Mouse (Mus musculus): Measurements from ENCODE around the gene Flot1. TPM values are rescaled to one million over a fixed set of nuclear protein-coding genes. Genes with fewer than 3 reads are reported as not detected.
A peak's percentile ranks its signal among the peaks of the same experiment; 100 is the strongest.

Flot1 gene
- polyA plus RNA-seq, 1 experiment from 2014 or later = 41.0 TPM

GRCm38 (mm10) chr17:35782398-35782797, 40.6 kb upstream of the Flot1 start:
- H3K4me1 ChIP-seq (replicated peaks; ENCODE audit: control insufficient read depth, insufficient read depth) = peaks cover 8% of the 10 kb centered on the region; the same call in 1 of the 2 replicates
- no peak overlapping the region for H3K4me2 ChIP-seq (replicated peaks; ENCODE audit: low read depth)
- no peak for ATAC-seq (ENCODE audit: low FRiP score, low TSS enrichment)
- H3K4me3 ChIP-seq (ENCODE audit: low read depth, low read length) = no peak overlapping the region
- DNase-seq (ENCODE audit: low spot score) = no peak
- H3K9ac ChIP-seq (ENCODE audit: low read length) = no peak overlapping the region
- no peaks in the 10 kb centered on the region for H3K9me3 ChIP-seq (ENCODE audit: control insufficient read depth, low read length)
- TF ChIP-seq EP300 (optimal IDR thresholded peaks at IDR 0.05) (no peak), CTCF (IDR thresholded peaks at IDR 0.05; ENCODE audit: low read depth) (peak; percentile 53)
- H3K27ac ChIP-seq (replicated peaks) = no peak overlapping the region
- WGBS = 76% methylated on average over 2 of the region's 2 CpGs
- no peaks in the 10 kb centered on the region for H3K27me3 ChIP-seq (ENCODE audit: control insufficient read depth, insufficient read depth, low read length)
- H3K36me3 ChIP-seq (ENCODE audit: control insufficient read depth, insufficient read depth, low read length) = no peaks in the 10 kb centered on the region

- H3K4me3 ChIP-seq (ENCODE audit: low read depth, low read length) = no peak overlapping the region
- no peak overlapping the region for H3K27ac ChIP-seq (replicated peaks)
- no peaks in the 10 kb centered on the region for H3K9me3 ChIP-seq (ENCODE audit: control insufficient read depth, low read length)
- DNase-seq (ENCODE audit: low spot score) (no peak), ATAC-seq (ENCODE audit: low FRiP score, low TSS enrichment) (no peak)
- WGBS = 82% methylated on average over 5 of the region's 5 CpGs
- H3K4me1 ChIP-seq (replicated peaks; ENCODE audit: control insufficient read depth, insufficient read depth) = peaks cover 8% of the 10 kb centered on the region; the same call in 1 of the 2 replicates
- no peak overlapping the region for H3K4me2 ChIP-seq (replicated peaks; ENCODE audit: low read depth)
- H3K27me3 ChIP-seq (ENCODE audit: control insufficient read depth, insufficient read depth, low read length) = no peaks in the 10 kb centered on the region
- TF ChIP-seq EP300 (optimal IDR thresholded peaks at IDR 0.05) = no peak
- no peak overlapping the region for H3K9ac ChIP-seq (ENCODE audit: low read length)
- H3K36me3 ChIP-seq (ENCODE audit: control insufficient read depth, insufficient read depth, low read length) = no peaks in the 10 kb centered on the region
These were observed 40.1 kb upstream of the Flot1 start for GRCm38 (mm10) chr17:35782924-35783323.

- Histone ChIP-seq H3K9ac (ENCODE audit: low read length) (no peak overlapping the region), H3K27ac (replicated peaks) (no peak overlapping the region), H3K4me3 (ENCODE audit: low read depth, low read length) (no peak overlapping the region), H3K4me1 (replicated peaks; ENCODE audit: control insufficient read depth, insufficient read depth) (peaks cover 8% of the 10 kb centered on the region; the same call in 1 of the 2 replicates), H3K9me3 (ENCODE audit: control insufficient read depth, low read length) (no peaks in the 10 kb centered on the region), H3K36me3 (ENCODE audit: control insufficient read depth, insufficient read depth, low read length) (no peaks in the 10 kb centered on the region), H3K27me3 (ENCODE audit: control insufficient read depth, insufficient read depth, low read length) (no peaks in the 10 kb centered on the region), H3K4me2 (replicated peaks; ENCODE audit: low read depth) (no peak overlapping the region)
- peak; percentile 60 for ATAC-seq (ENCODE audit: low FRiP score, low TSS enrichment)
- WGBS = 74% methylated on average over 6 of the region's 6 CpGs
- TF ChIP-seq CTCF (IDR thresholded peaks at IDR 0.05; ENCODE audit: low read depth) = no peak
- TF ChIP-seq EP300 (optimal IDR thresholded peaks at IDR 0.05) = no peak
- no peak for DNase-seq (ENCODE audit: low spot score)
These were observed 39.1 kb upstream of the Flot1 start for GRCm38 (mm10) chr17:35783944-35784343.

GRCm38 (mm10) chr17:35785140-35785539, 37.9 kb upstream of the Flot1 start:
- 73% methylated on average over 4 of the region's 4 CpGs for WGBS
- no peak for DNase-seq (ENCODE audit: low spot score)
- no peaks in the 10 kb centered on the region for H3K4me1 ChIP-seq (replicated peaks; ENCODE audit: control insufficient read depth, insufficient read depth)
- no peaks in the 10 kb centered on the region for H3K27me3 ChIP-seq (ENCODE audit: control insufficient read depth, insufficient read depth, low read length)
- H3K4me3 ChIP-seq (ENCODE audit: low read depth, low read length) = no peak overlapping the region
- no peaks in the 10 kb centered on the region for H3K9me3 ChIP-seq (ENCODE audit: control insufficient read depth, low read length)
- no peak overlapping the region for H3K9ac ChIP-seq (ENCODE audit: low read length)
- no peak overlapping the region for H3K27ac ChIP-seq (replicated peaks)
- no peak for ATAC-seq (ENCODE audit: low FRiP score, low TSS enrichment)
- H3K4me2 ChIP-seq (replicated peaks; ENCODE audit: low read depth) = no peak overlapping the region
- no peaks in the 10 kb centered on the region for H3K36me3 ChIP-seq (ENCODE audit: control insufficient read depth, insufficient read depth, low read length)
- no peak for TF ChIP-seq EP300 (optimal IDR thresholded peaks at IDR 0.05)
- no peak for TF ChIP-seq CTCF (IDR thresholded peaks at IDR 0.05; ENCODE audit: low read depth)

- Histone ChIP-seq H3K27ac (replicated peaks) (no peak overlapping the region), H3K4me3 (ENCODE audit: low read depth, low read length) (no peak overlapping the region), H3K4me2 (replicated peaks; ENCODE audit: low read depth) (no peak overlapping the region), H3K9ac (ENCODE audit: low read length) (no peak overlapping the region), H3K27me3 (ENCODE audit: control insufficient read depth, insufficient read depth, low read length) (no peaks in the 10 kb centered on the region), H3K9me3 (ENCODE audit: control insufficient read depth, low read length) (no peaks in the 10 kb centered on the region), H3K36me3 (ENCODE audit: control insufficient read depth, insufficient read depth, low read length) (no peaks in the 10 kb centered on the region), H3K4me1 (replicated peaks; ENCODE audit: control insufficient read depth, insufficient read depth) (no peaks in the 10 kb centered on the region)
- TF ChIP-seq EP300 (optimal IDR thresholded peaks at IDR 0.05) (no peak), CTCF (IDR thresholded peaks at IDR 0.05; ENCODE audit: low read depth) (no peak)
- DNase-seq (ENCODE audit: low spot score) = no peak
- no peak for ATAC-seq (ENCODE audit: low FRiP score, low TSS enrichment)
These were observed 35.5 kb upstream of the Flot1 start for GRCm38 (mm10) chr17:35787493-35787892.

- WGBS = 83% methylated on average over 3 of the region's 3 CpGs
- Histone ChIP-seq H3K27ac (replicated peaks) (no peak overlapping the region), H3K9me3 (ENCODE audit: control insufficient read depth, low read length) (no peaks in the 10 kb centered on the region), H3K4me2 (replicated peaks; ENCODE audit: low read depth) (no peak overlapping the region), H3K36me3 (ENCODE audit: control insufficient read depth, insufficient read depth, low read length) (no peaks in the 10 kb centered on the region), H3K9ac (ENCODE audit: low read length) (no peak overlapping the region), H3K27me3 (ENCODE audit: control insufficient read depth, insufficient read depth, low read length) (no peaks in the 10 kb centered on the region), H3K4me3 (ENCODE audit: low read depth, low read length) (no peak overlapping the region), H3K4me1 (replicated peaks; ENCODE audit: control insufficient read depth, insufficient read depth) (no peaks in the 10 kb centered on the region)
- TF ChIP-seq CTCF (IDR thresholded peaks at IDR 0.05; ENCODE audit: low read depth) (no peak), EP300 (optimal IDR thresholded peaks at IDR 0.05) (no peak)
- ATAC-seq (ENCODE audit: low FRiP score, low TSS enrichment) (no peak), DNase-seq (ENCODE audit: low spot score) (no peak)
These were observed 35.0 kb upstream of the Flot1 start for GRCm38 (mm10) chr17:35788025-35788424.

All from stomach, postnatal 0 days (tissue).